Mouse (Mus musculus): ENCODE data around the gene Avpi1.

DNA sequence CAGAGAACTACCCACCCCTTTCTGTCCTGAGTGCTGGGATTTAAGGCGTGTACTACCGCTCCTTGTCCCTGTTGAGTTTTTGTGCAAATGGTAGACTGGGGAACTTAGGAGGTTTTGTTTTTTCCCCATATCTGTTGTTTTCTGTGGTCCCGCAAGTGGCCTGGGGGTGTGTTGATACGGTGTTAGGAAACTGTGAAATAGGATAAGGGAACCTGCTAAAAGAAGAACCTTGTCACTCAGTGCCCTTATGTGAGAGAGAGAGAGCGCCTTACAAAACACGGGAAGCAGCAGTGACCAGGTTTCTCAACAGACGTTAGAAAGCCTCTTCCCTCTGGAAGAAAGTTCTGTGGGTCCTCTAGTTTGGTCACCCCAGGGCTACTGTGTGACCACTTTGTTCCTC is 48.0 kb upstream of the Avpi1 start:
- TF ChIP-seq TAL1 (IDR thresholded peaks at IDR 0.05; ENCODE audit: low read length) (no peak), GATA1 (IDR thresholded peaks at IDR 0.05; ENCODE audit: low read length) (no peak)

Data from erythroblast, embryonic 14.5 days (primary cell).